Mouse (Mus musculus) CH12F3 (cell line): ENCODE data around the gene Eif4g2.

Source experiments
- in situ Hi-C: fragments of 300-500 bp; cut with MboI; formaldehyde crosslinking; loops from 2 replicates; pipeline ENCODE4 v1.14.3; 2020; ENCODE audit warnings: low sequenced_read_pairs

Gene Eif4g2

DNA sequence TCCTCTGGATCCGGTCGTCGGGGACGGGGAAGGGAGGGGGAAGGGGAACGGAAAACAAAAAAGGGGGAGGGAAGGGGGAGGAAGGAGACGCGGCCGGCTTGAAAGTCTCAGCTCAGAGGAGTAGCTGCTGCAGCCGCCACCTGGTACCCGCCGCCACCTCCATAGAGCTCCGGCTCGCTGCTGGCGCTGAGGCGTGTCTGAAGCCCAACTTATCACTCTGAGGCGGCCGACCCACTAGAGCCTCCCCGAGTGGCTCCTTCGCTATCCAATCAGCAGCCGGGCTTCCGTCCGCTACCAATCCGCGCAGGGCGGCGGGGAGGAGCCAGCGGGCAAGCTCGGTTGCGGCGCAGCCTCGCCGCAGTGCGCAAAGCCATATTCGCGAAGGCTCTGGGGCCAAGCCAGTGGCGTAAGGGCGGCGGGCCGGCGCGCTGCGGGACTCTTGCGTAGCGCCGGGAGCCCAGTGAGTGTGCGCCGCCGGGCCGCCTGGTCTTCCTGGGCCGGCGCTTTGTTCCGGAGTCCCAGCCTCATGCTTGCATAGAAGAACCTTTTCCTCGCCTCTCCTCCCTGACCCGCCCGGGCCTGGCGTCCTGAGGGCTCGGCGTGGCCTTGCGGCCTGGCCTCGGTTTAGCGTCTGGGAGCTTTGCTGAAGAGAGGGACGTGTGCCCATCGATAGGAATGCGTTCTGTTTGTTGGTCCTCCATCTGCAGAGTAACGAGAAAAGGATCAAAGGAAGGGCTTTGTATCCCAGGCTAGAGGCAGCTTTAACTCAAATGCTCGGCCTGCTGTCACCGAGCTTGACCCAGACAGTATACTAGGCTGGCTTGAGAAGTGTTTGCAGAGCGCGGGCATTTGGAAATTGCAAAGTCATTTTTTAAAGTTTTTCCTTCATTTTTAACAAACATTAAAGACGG lies at the start of gene Eif4g2:
Gene Eif4g2, minus strand, starts transcription at position 209 of the 911 bp plus-strand sequence.
- in situ Hi-C loops, result no loop called here

DNA sequence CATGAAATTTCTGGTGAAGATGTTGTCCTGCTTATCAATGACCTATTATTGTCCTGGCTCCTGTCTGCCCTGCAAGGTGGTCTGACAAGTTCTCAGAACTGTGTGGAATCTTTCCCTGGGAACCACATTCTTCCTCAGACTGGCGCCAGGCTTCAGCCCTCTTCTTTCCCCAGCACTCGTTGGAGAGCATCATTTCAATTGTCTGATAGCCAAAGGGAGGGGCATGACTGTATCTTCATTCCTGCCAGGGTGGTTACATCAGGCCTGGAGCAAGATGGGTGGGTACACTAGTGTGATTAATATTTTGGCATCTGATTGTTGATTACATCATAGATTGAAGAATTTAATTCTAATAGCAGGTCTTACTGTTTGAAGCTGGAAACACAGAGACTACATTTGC lies 49.8 kb upstream of the Eif4g2 start:
- in situ Hi-C loops, result no loop called here

DNA sequence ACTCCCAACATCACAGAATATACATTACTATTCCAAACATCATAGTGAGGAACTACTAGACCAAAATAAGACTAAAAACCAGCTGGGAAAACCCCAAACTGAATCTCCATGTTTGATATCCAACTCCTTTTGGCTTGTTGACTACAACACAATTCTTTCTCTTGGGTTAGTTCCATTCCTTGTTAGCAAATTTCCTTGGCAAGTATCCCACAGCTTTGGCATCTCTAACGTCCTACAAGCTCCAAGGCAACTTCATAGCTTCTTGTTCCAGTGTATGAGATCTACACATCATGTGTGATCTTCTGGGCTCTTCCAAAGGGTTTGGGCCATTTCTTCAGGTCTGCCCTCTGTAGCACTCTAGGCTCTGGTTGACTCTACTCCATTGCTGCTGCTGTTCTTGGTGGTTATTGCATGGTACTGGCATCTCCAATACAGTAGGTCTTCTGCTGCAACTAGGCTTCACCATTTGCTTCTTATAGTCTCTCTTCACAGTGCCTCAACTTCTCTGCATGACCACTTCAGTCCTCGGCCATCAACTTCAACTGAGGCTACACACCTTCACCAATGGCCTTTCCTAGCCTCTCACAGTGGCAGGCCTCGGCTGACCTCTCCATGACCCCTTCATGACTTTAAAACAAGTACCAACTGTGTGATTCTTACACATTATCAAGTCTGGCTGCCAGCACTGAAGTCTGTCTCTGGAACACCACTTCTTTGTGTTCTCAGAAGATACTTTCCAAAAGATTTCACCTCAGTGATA lies 44.0 kb upstream of the Eif4g2 start:
- in situ Hi-C loops, result no loop called here

DNA sequence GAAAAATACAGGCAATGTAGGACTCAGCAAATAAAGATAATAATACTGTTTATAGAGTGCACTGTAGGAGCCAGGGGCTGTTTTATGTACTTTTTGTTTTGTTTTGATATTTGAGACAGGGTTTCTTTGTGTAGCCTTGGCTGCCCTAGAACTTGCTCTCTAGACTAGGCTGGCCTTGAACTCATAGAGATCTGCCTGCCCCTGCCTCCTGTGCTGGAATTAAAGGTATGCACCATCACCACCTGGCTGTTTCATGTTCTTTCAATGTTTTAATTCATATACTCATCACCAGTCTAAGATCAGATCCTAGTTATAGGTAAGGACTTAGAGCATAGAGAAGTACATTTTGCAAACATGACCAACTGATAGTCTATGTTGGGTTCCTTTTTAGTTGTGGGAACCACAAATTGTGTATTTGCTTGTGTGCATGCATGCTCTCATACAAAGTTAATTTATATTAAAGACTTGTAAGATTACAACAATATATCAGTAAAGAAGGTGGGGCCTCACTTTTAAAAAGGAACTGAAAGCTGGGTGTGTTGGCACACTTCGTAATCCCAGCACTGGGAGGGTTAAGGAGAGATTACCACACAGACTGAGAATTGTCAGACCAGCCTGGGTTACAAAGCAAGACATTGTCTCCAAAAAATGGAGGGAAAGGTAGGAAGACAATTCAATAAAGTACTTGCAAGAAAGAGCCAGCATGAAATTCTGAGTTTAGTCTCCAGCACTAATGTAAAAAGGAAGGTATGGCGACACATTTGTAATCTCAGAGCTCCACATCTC lies 41.1 kb upstream of the Eif4g2 start:
- in situ Hi-C loops, result no loop called here

DNA sequence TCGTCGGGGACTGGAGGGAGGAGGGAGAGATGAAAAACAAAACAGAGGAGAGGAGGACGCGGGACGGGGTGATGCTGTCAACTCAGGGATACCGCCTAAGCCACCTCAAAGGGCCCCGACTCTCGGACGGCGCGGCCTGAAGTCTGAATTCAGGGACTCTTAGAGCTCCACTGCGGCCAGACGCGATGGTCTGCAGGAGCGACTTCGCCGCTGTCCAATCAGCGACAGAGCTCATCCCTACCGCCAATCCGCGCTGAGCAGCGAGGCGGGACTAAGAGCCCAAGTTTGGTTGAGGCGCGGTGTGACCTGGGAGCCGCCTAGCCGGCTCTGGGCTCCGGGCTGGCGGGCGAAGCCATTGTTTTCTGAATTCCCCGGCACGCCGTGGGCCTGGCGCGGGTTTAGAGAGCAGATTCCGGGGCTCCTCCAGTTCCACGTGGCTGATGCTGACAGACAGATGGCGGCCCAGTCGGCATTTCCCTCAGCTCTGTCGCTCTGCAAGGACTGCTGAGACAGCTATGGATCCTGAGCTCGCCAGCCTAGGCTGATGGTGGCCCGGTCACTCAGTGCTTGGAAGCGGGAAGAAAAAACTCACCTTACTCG lies 39.8 kb upstream of the Eif4g2 start:
- in situ Hi-C loops, result no loop called here

DNA sequence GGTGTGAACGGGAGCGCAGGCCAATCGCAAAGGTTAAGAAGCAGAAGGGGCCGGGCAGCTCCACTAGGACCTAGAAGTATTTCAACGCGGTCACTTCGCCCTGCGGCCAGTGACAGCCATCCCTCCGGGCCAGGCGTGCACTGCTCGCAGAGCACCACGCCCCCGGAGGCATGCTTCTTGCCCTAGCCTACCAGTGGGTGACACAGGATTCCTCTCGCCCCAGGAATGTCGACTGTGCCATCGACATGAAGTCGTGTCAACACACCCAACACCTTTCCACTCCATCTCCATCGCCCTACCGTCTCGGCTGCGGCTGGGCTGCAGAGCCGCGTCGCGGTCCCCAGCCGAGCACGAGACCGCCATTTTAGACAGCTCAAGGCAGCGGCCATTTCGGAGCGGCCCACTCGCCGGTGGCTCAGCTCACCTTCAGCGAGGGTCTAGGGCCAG lies 39.3 kb upstream of the Eif4g2 start:
- in situ Hi-C loops, result no loop called here

DNA sequence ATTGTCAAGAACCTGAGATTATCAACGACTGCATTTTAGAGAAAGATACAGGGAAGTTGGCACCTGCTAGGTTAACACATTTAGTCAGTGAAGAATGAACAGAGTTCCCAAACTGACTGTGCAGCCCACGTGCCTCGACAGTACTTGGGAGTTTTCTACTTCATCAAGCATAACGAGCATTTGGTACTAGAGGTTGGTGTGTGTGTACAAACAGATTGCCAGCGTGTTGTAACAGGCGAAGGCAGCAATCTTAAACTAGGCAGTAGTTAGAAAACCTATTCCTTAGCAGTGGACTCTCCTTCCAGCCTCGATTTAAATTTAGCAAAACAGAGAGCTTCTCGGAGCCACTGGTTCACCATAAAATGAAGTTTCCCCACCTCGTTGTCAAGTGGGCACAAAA lies 38.7 kb upstream of the Eif4g2 start:
- in situ Hi-C loops, result no loop called here

DNA sequence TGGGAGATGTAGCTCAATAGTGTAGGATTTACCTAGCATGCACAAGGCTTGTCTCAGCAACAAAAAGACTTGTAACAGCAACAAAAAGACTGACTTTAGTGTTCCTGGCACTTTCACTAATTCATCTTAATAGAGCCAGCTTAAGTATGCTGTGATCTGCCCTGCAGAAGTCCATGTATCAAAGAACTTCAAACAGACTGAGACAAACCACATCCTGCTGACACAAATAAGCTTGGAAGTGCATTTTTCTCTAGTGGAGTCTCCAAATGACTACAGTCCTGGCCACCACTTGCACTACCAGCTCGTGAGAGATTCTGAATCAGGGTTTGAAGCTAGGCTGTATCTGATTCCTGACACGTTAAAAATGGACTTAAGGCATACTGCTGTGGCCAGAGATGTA lies 26.7 kb upstream of the Eif4g2 start:
- in situ Hi-C loops, result no loop called here

DNA sequence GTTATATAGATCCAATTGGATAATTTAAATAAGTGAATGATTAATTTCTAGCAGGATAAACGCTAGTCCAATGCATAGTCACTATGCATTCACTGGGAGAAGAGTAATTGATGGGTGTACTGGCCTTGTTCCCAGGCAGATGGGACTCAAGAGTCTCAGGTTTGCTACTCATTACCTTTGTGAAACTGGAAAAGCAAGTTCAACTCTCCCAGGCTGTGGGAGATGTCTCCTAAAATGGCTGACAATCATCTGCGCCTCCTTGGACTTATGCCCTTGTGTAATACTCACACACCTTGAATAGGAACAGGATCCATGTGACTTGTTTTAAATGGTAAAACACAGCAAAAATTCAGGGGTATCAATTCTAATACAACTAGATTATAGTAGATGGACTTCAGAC lies 26.3 kb upstream of the Eif4g2 start:
- in situ Hi-C loops, result no loop called here

DNA sequence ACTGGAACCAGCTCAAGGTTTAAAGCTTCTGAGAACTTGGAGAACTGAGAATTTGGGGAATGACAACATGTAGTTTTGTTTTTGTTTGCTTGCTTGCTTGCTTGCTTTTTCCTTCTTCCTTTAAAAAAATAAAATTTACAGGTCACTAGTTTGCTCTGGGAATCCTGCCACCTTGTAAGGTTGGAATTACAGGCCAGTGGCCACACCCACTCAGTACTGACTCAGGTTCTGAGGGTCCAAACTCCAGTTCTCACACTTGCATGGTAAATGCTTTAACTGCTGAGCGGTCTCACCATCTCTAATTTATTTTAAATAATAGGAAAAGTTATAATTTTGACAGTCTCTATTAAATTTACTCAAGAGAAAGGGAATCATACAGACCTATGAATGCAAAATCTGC lies 15.4 kb upstream of the Eif4g2 start:
- in situ Hi-C loops, result no loop called here

DNA sequence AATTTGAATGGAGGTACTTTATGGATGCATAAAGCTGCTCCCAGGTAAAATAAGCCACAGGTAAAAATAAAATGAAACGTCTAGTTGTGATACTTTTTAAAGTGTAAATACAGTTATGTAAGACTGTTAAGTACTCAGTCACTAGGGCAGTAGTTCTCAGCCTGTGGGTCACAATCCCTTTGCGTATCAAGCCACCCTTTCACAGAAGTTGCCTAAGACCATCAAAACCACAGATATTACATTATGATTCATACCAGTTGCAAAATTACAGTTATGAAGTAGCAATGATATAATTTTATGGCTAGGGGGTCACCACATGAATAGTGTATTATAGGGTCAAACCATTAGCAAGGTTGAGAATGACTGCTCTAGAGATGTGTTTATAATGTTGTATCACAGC lies 12.3 kb upstream of the Eif4g2 start:
- in situ Hi-C loops, result no loop called here

DNA sequence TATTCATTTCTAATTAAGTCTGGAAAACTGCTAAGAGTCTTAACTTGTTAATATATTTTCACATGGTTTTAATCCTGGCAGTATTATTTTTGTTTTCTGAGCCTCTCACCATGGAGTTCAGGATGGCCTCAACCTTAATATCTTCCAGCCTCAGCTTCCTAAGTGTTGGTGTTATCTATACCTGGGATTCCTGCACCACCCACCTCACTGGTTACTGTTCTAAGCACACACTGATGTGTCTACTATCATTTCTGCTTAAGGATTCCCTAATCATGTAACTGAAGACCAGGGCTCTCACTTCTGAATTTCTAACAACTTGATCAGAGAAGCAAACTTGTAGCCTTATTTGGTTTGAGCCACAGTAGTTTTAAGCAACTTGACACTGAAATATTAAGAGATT lies 2.3 kb upstream of the Eif4g2 start:
- in situ Hi-C loops, result no loop called here

DNA sequence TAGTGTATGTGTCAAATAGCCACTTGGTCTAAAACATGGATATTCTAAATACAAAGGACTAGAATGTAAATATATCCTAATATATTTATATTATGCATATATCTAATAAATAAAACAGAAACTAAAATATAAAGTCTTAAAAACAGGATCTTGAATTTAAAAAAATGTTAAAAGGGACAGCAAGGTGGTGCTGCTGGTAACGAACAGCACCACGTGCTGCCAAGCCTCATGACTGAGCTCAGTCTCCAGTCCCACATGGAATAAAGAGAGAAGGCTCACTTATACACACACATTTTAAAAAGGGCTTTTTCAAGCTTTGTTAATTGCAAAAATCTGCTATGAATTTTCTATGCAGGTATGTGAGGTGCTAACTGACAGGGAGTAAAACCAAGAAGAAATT lies 1.6 kb upstream of the Eif4g2 start:
- in situ Hi-C loops, result no loop called here

DNA sequence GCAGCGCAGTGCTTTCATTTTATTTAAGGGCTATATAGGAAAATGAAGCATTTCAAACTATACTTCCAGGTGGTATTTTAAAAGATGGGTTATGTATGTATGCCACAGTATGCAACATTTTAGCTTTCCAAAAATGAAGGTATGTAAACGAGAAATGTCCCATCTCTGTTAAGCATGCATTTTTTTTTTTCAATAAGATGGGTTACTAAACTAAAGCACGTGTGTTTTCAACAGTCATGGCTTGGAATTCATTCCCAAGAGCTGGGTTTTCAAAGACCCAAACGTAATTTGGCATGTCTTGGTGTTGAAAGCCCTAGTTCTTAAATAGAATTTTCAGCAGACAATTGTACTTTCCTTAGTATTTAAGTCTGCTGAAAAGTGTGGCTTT lies 897 bp upstream of the Eif4g2 start:
- in situ Hi-C loops, result no loop called here

DNA sequence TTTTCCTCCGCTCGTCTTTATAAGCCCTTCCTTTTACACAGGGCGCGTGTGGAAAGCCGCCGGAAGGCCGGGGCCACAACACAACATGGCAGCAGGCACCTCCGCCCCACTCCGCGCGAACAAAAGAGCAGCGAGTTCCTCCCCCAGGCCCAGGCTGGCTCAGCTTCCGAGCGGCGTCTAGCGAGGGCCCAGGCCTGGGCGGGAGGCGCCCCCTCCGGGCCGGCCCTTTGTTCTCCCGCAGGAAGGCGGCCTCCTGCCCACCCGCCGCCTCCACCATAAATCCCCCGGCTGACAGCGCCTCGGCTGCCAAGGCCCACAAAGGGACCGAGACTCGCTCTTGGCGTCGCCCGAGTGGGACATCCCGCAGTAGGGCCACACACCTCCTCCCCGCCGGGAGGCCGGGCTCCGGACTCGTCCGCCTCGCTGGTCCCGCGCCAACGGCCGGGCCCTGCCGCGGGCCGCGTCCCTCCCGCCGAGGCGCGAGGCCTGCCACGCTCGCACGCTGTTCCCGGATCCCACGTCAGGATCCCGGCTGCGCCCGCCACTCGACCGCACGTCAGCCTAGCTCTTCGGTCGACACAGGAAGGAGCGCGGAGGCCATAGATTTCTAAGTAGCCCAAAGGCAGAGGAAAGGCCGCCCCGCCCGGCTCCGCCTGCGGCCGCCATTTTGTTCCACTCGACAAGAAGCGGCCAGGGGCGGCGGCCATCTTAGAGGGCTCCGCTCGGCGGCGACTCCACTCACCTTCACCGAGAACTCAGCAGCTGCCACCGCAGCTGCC lies 598 bp downstream of the Eif4g2 start:
- in situ Hi-C loops, result no loop called here

DNA sequence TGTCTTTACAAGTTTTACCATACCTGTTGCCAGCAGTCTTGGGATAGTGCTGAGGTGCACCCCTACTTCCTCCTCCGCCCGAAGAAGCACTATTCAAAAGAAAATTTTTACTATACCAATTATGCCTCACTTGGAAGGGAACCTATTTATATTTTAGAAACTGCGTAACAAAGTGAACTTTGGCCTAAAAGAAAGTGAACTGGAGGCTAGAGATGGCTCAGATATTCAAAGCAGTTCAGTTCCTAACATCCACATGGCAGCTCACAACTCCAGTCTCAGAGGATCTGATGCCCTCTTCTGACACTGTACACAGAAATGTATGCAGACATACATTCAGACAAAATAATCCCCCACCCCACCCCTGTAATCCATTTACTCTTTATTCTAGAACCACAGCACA lies 2.0 kb downstream of the Eif4g2 start:
- in situ Hi-C loops, result no loop called here

DNA sequence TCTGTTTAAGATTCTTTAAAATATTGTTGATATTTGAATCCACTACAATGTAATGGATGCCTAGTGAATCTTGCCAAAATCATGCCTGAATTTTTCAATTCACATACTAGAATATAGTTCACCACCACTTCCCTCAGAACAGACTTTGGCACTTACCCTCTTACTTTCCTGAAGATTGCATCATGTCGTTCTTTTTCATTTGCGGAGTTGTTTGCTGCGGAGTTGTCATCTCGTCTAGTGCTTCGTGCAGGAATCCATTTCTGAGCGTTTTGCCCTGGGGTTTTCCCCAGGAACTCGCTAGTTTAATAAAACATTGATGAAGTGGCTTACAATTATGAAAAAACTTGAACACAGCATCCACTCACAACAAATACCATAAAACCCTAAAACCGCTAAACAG lies 2.8 kb downstream of the Eif4g2 start:
- in situ Hi-C loops, result no loop called here

DNA sequence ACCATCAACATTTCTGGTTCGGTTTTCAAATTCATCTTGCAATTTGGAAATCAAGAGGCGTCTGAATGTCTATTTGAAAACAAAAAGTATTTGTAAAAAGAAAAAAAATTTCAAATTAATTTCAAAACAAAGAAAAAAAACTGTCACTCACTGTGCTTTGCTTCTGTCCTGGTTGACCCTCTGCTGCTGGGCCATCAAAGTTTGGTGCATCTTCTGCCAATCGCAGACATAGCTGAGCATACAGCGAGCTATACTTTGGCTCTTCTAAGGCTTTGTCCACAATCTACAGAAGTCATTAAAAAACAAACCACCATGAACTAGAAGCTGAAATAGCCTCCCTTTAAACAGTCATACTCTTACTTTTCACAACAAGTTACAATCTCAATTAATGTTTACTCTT lies 4.6 kb downstream of the Eif4g2 start:
- in situ Hi-C loops, result no loop called here

DNA sequence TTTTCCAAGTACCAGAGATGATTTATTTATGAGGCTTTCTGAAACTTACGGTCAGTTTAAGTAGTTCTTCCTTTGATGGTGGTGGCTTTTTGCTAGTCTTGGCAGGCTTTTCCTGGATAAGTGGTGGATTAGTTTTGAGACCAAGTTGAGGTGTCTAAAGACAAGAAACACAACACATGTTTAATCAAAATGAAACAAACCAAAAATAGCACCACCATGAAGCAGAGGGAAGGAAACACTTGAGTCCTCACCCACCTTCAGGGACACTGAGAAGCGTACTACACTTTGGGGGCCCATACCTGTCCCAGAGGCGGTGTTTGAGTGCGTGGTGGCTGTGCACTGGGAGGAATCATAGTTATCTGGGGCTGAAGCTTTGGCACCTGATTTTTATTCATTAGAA lies 7.5 kb downstream of the Eif4g2 start:
- in situ Hi-C loops, result no loop called here

DNA sequence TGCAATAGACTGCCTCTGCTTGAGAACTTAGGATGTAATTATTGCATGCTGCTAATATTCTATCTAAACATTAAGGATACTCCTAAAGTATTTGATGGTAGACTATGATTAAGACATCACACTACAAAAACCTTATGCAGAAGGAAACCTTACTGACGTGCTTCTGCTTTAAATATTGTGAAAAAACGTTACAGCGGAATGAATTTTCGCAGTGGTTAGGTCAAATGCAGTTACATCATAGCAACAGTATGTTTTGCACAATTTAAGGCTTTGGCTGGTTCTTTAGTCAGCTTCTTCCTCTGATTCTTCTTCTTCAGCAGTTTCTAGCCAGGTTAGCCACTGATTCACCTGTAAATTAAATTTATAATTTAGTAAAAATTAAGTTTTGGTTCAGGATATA lies 10.4 kb downstream of the Eif4g2 start:
- in situ Hi-C loops, result no loop called here
